Mouse (Mus musculus) neural tube, embryonic 11.5 days (tissue): ENCODE measurements around the gene Rpa2. TPM values are rescaled to one million over a fixed set of nuclear protein-coding genes. Genes with fewer than 3 reads are reported as not detected.

ENCODE experiments used
- ATAC-seq: fragments of 200-750 bp; cut with Nextera tagmentation; 2 replicates; pipeline ENCODE4 v1.8.0; 2017; ENCODE audit warnings: moderate number of reproducible peaks, mild to moderate bottlenecking, moderate TSS enrichment, moderate library complexity; ENCODE audit not compliant: insufficient read depth, low FRiP score, low TSS enrichment
- DNase-seq: peaks from one replicate; pipeline ENCODE4 v3.0.0-alpha.2; 2015; ENCODE audit warnings: low spot score
- H3K27ac ChIP-seq: fragments of 300-500 bp; sonication (generic); 2 replicates; pipeline ENCODE4 v1.5.1; 2014; ENCODE audit warnings: low read depth, mild to moderate bottlenecking, low read length
- H3K27me3 ChIP-seq: fragments of 300-500 bp; sonication (generic); 2 replicates; pipeline ENCODE4 v1.6.1; 2014; ENCODE audit warnings: mild to moderate bottlenecking, low read length, mixed read lengths; ENCODE audit not compliant: control insufficient read depth, insufficient read depth
- H3K36me3 ChIP-seq: fragments of 300-500 bp; sonication (generic); 2 replicates; pipeline ENCODE4 v1.6.1; 2014; ENCODE audit warnings: mild to moderate bottlenecking, low read length, moderate library complexity, mixed read lengths; ENCODE audit not compliant: control insufficient read depth, insufficient read depth
- H3K4me1 ChIP-seq: fragments of 300-500 bp; sonication (generic); 2 replicates; pipeline ENCODE4 v1.6.1; 2014; ENCODE audit warnings: low read length, mixed read lengths; ENCODE audit not compliant: control insufficient read depth, insufficient read depth
- H3K4me2 ChIP-seq: fragments of 300-500 bp; sonication (generic); 2 replicates; pipeline ENCODE4 v1.6.1; 2014; ENCODE audit warnings: low read depth, mild to moderate bottlenecking, moderate library complexity
- H3K4me3 ChIP-seq: fragments of 300-500 bp; sonication (generic); 2 replicates; pipeline ENCODE4 v1.5.1; 2014; ENCODE audit warnings: low read depth, low read length
- H3K9ac ChIP-seq: fragments of 300-500 bp; sonication (generic); 2 replicates; pipeline ENCODE4 v1.6.1; 2014; ENCODE audit warnings: mild to moderate bottlenecking, low read length
- H3K9me3 ChIP-seq: fragments of 300-500 bp; sonication (generic); 2 replicates; pipeline ENCODE4 v1.6.1; 2016; ENCODE audit warnings: low read length; ENCODE audit not compliant: control insufficient read depth
- WGBS: fragments of 180-500 bp; shearing (Covaris S2); extraction: QIAGEN DNeasy Blood & Tissue Kit; methylation state at CpG from one replicate; pipeline ENCODE4 v1.1.7; 2014; 5-methylcytosine and 5-hydroxymethylcytosine counted together
- polyA plus RNA-seq: library from polyadenylated mRNA; unstranded; fragments of >200 nt; fragmentation: Nextera tagmentation; extraction: Ambion mirVana; gene quantifications from 2 replicates; pipeline ENCODE4 v1.2.1, GENCODE M21; 2014

Gene Rpa2
- polyA plus RNA-seq, 1 experiment from 2014 or later = 123 TPM

DNA sequence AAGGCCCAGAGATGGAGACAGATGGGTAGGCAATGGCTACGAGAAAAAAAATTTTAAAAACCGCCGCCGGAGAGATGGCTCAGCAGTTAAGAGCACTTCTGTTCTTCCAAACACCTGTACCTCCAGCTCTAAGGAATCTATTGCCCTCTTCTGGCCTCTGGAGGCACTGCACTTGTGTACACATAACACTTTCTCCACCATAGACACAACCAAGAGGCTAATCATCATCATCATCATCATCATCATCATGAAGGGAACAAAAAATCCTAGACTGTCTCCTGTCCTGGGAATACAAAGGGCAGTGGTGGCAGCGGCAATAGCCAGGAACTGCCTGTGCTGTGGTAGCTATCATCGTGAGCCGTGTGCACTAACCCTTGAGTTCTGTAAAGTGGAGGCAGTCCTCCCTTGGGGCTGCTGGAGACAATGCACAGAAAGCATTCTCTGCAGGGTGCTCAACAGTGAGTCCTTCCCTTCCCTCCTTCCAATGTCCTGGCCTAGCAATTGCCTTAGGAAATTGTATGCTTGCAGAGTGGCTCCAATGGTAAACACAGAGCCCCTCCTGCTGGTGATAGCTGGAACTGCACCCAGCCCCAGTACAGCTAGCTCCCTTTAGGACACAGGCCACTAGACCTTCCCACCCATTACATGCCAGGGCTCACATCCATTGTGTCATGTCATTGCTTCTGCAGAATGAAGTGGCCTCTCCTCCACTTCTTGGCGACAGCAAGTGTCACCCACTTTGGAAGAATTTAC lies 55.7 kb downstream of the Rpa2 start:
- H3K36me3 ChIP-seq = peaks cover 30% of the 10 kb centered on the region
- no peak overlapping the region for H3K9ac ChIP-seq

More for the DNA sequence above, 55.7 kb downstream of the Rpa2 start:
- Histone ChIP-seq H3K4me2 (no peak overlapping the region), H3K9me3 (no peaks in the 10 kb centered on the region), H3K27me3 (no peaks in the 10 kb centered on the region), H3K27ac (no peak overlapping the region), H3K4me1 (no peaks in the 10 kb centered on the region), H3K4me3 (no peak overlapping the region)
- whole genome bisulfite sequencing = 69% methylated on average over 8 of the region's 8 CpGs
- peak; percentile 65 for DNase-seq
- no peak for ATAC-seq

Other genes with a start within 250 kb of the Rpa2 start
- 1,030 and 1,051 TPM in 2 replicates for gene Atpif1, start 234.7 kb upstream of the Rpa2 start, polyA plus RNA-seq
- 211 and 219 TPM in 2 replicates for gene Dnajc8, start 232.8 kb upstream of the Rpa2 start, polyA plus RNA-seq
- gene Ptafr, start 204.3 kb upstream of the Rpa2 start, polyA plus RNA-seq = 0.12 and 0.21 TPM in 2 replicates
- 28.4 TPM in 2 replicates for gene Eya3, start 129.3 kb upstream of the Rpa2 start, polyA plus RNA-seq
- gene Xkr8, start 35.8 kb upstream of the Rpa2 start, polyA plus RNA-seq = 4.2 and 4.6 TPM in 2 replicates
- 1.8 and 2.0 TPM in 2 replicates for gene Smpdl3b, start 11.1 kb upstream of the Rpa2 start, polyA plus RNA-seq
- gene Themis2, start 28.1 kb downstream of the Rpa2 start, polyA plus RNA-seq = 1.1 and 1.3 TPM in 2 replicates
- 82.7 and 101 TPM in 2 replicates for gene Ppp1r8, start 74.8 kb downstream of the Rpa2 start, polyA plus RNA-seq
- gene Stx12, start 116.2 kb downstream of the Rpa2 start, polyA plus RNA-seq = 96.1 and 103 TPM in 2 replicates
- gene Fam76a, start 154.2 kb downstream of the Rpa2 start, polyA plus RNA-seq = 28.2 and 28.4 TPM in 2 replicates
- 0.09 and 0.24 TPM in 2 replicates for gene Fgr, start 205.8 kb downstream of the Rpa2 start, polyA plus RNA-seq
- 6.1 and 7.2 TPM in 2 replicates for gene Ahdc1, start 242.9 kb downstream of the Rpa2 start, polyA plus RNA-seq